In the genomic region with DNA sequence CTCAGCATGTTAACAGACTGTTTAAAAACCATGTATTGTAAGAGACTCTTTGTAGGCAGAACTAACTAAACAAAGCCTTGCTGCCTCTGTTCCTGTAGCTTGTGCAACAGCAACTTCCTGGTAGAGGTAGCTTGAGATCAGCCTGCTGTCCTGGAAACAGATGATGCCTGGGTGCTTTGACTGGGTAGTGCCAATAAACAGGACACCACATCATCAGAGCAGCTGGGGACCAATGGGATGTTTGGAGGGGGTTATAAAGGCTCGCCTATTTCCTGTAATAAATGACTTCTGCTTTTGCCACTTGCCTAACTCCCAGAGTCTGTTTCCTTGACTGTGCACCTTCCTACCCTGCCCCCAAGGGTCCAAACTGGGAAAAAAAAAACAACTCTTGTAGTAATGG, we compare ENCODE assay signal across 28 mouse cellular contexts.
DNase-seq lines count a peak whose midpoint lies in the region; ATAC-seq lines count a peak whose summit lies in the region.
"Had no signal": no experiment of that assay in that cellular context is flagged by ENCODE, and none has a peak within 500 bp of the region (broad histone marks: within the 10 kb centered on the region; RNA-seq: fewer than 3 reads in every experiment).

No protein-coding gene starts in this region.

- peak; percentile 96 for ATAC-seq in granulocyte monocyte progenitor cell, adult 5-6 weeks (replicated peaks; ENCODE audit: poor library complexity, severe bottlenecking)
- ATAC-seq in liver, embryonic 11.5 days (replicated peaks; ENCODE audit: low FRiP score) = no peak
- ATAC-seq: forebrain, embryonic 14.5 days; forebrain, postnatal 0 days; Patski had no signal

- H3K9me3 ChIP-seq in liver, embryonic 11.5 days (ENCODE audit: control insufficient read depth, low read length) = no peaks in the 10 kb centered on the region
- H3K9me3 ChIP-seq: embryonic facial prominence, embryonic 12.5 days; embryonic facial prominence, embryonic 15.5 days; heart, embryonic 13.5 days; hindbrain, embryonic 12.5 days; hindbrain, embryonic 15.5 days had no signal

- no peaks in the 10 kb centered on the region for H3K27me3 ChIP-seq in liver, embryonic 11.5 days (replicated peaks; ENCODE audit: control insufficient read depth, insufficient read depth, low read length)
- H3K27me3 ChIP-seq: embryonic facial prominence, embryonic 12.5 days; embryonic facial prominence, embryonic 15.5 days; heart, embryonic 13.5 days; hindbrain, embryonic 12.5 days; hindbrain, embryonic 15.5 days; Patski had no signal

- no peaks in the 10 kb centered on the region for H3K36me3 ChIP-seq in liver, embryonic 11.5 days (ENCODE audit: control insufficient read depth, insufficient read depth, low read length)
- H3K36me3 ChIP-seq: embryonic facial prominence, embryonic 12.5 days; embryonic facial prominence, embryonic 15.5 days; heart, embryonic 13.5 days; hindbrain, embryonic 12.5 days; hindbrain, embryonic 15.5 days had no signal

- no peak overlapping the region for H3K4me2 ChIP-seq in liver, embryonic 11.5 days
- H3K4me2 ChIP-seq: embryonic facial prominence, embryonic 12.5 days; embryonic facial prominence, embryonic 15.5 days; heart, embryonic 13.5 days; hindbrain, embryonic 12.5 days; hindbrain, embryonic 15.5 days had no signal

- peak; percentile 5 for DNase-seq in 3T3-L1 (ENCODE audit: low read depth, low spot score)
- peak; percentile 36 for DNase-seq in A20 (ENCODE audit: low read depth, low spot score)
- peak; percentile 33 for DNase-seq in MEL-GATA-1-ER (ENCODE audit: extremely low read depth, low read depth)
- DNase-seq in liver, embryonic 11.5 days (ENCODE audit: low spot score) = no peak
- no peak for DNase-seq in kidney, postnatal 4 days
- no peak for DNase-seq in T-cell, adult 2 months (ENCODE audit: low spot score)
- no peak for DNase-seq in kidney, postnatal 14 days
- DNase-seq: adrenal gland, adult 2 months; adrenal gland, postnatal 14 days; B cell, adult 2 months; cerebellum, adult 11-12 months; cerebellum, adult 9-10 months; cerebellum, postnatal 14 days; forebrain, postnatal 0 days; gastrocnemius, adult 2 months; gastrocnemius, postnatal 14 days; heart, adult 18-20 months; heart, postnatal 14 days; heart, postnatal 4 days; kidney, adult 18-20 months had no signal

- no peaks in the 10 kb centered on the region for H3K4me1 ChIP-seq in liver, embryonic 11.5 days (replicated peaks; ENCODE audit: control insufficient read depth, insufficient read depth, low read length)
- H3K4me1 ChIP-seq: embryonic facial prominence, embryonic 12.5 days; embryonic facial prominence, embryonic 15.5 days; heart, embryonic 13.5 days; hindbrain, embryonic 12.5 days; hindbrain, embryonic 15.5 days had no signal

- no peak overlapping the region for H3K4me3 ChIP-seq in liver, embryonic 11.5 days (ENCODE audit: low read depth, low read length)
- H3K4me3 ChIP-seq: embryonic facial prominence, embryonic 12.5 days; embryonic facial prominence, embryonic 15.5 days; gastrocnemius, adult 2 months; heart, embryonic 13.5 days; hindbrain, embryonic 12.5 days; hindbrain, embryonic 15.5 days had no signal

- no peak overlapping the region for H3K9ac ChIP-seq in liver, embryonic 11.5 days (ENCODE audit: low read depth, low read length)
- H3K9ac ChIP-seq: embryonic facial prominence, embryonic 12.5 days; embryonic facial prominence, embryonic 15.5 days; forebrain, postnatal 0 days; heart, embryonic 13.5 days; hindbrain, embryonic 12.5 days; hindbrain, embryonic 15.5 days had no signal

- H3K27ac ChIP-seq in liver, embryonic 11.5 days (ENCODE audit: low read depth, low read length) = no peak overlapping the region
- H3K27ac ChIP-seq: embryonic facial prominence, embryonic 12.5 days; embryonic facial prominence, embryonic 15.5 days; gastrocnemius, adult 2 months; heart, embryonic 13.5 days; hindbrain, embryonic 12.5 days; hindbrain, embryonic 15.5 days had no signal

- 50% methylated on average over 1 of the region's 1 CpGs for WGBS in liver, embryonic 11.5 days

Comparison
In these comparisons a context has a peak if more than half of its experiments do, and no peak if none do; other contexts are left out.
1. DNase-seq: peak in 3T3-L1 (single experiment), A20 (single experiment) and MEL-GATA-1-ER (single experiment); none in liver, embryonic 11.5 days (single experiment), kidney, postnatal 4 days (0 of 2), T-cell, adult 2 months (single experiment) and kidney, postnatal 14 days (single experiment).